Mouse (Mus musculus) forebrain, embryonic 11.5 days (tissue): ENCODE results near the gene V1rd19. TPM values are rescaled to one million over a fixed set of nuclear protein-coding genes. Genes with fewer than 3 reads are reported as not detected.
"Not testable (repeated sequence)": the region's sequence is repeated elsewhere in the genome, so short reads cannot be mapped to it uniquely, and the experiment has no call there.

ENCODE experiments used
- ATAC-seq: fragments of 200-750 bp; cut with Nextera tagmentation; replicated peaks from 2 replicates; pipeline ENCODE4 v1.8.0; 2017; ENCODE audit warnings: moderate TSS enrichment; ENCODE audit not compliant: low FRiP score
- DNase-seq: peaks from one replicate; pipeline ENCODE4 v3.0.0-alpha.2; 2017; ENCODE audit warnings: low spot score
- H3K27ac ChIP-seq: fragments of 300-500 bp; sonication (generic); 2 replicates; pipeline ENCODE4 v1.5.1; 2014; ENCODE audit warnings: low read depth, low read length
- H3K27me3 ChIP-seq: fragments of 300-500 bp; sonication (generic); 2 replicates; pipeline ENCODE4 v1.6.1; 2014; ENCODE audit warnings: mild to moderate bottlenecking, low read length, mixed read lengths; ENCODE audit not compliant: control insufficient read depth, insufficient read depth
- H3K36me3 ChIP-seq: fragments of 300-500 bp; sonication (generic); 2 replicates; pipeline ENCODE4 v1.6.1; 2014; ENCODE audit warnings: mild to moderate bottlenecking, low read length, moderate library complexity, mixed read lengths; ENCODE audit not compliant: control insufficient read depth, insufficient read depth
- H3K4me1 ChIP-seq: fragments of 300-500 bp; sonication (generic); replicated peaks from 2 replicates; pipeline ENCODE4 v1.6.1; 2014; ENCODE audit warnings: low read length, mixed read lengths; ENCODE audit not compliant: control insufficient read depth, insufficient read depth
- H3K4me2 ChIP-seq: fragments of 300-500 bp; sonication (generic); 2 replicates; pipeline ENCODE4 v1.6.1; 2014; ENCODE audit warnings: low read depth, mild to moderate bottlenecking, low read length, moderate library complexity, mixed read lengths; ENCODE audit not compliant: severe bottlenecking
- H3K4me3 ChIP-seq: fragments of 300-500 bp; sonication (generic); 2 replicates; pipeline ENCODE4 v1.5.1; 2014; ENCODE audit warnings: low read depth, low read length
- H3K9ac ChIP-seq: fragments of 300-500 bp; sonication (generic); 2 replicates; pipeline ENCODE4 v1.6.1; 2014; ENCODE audit warnings: low read length
- H3K9me3 ChIP-seq: fragments of 300-500 bp; sonication (generic); 2 replicates; pipeline ENCODE4 v1.6.1; 2016; ENCODE audit warnings: low read length, mixed read lengths; ENCODE audit not compliant: control insufficient read depth
- WGBS: fragments of 180-500 bp; shearing (Covaris S2); extraction: QIAGEN DNeasy Blood & Tissue Kit; methylation state at CpG from one replicate; pipeline ENCODE4 v1.1.7; 2014; 5-methylcytosine and 5-hydroxymethylcytosine counted together
- polyA plus RNA-seq: library from polyadenylated mRNA; unstranded; fragments of >200 nt; fragmentation: Nextera tagmentation; extraction: Ambion mirVana; gene quantifications from 2 replicates; pipeline ENCODE4 v1.2.1, GENCODE M21; 2014

V1rd19 gene
- polyA plus RNA-seq = not detected in 2 replicates

DNA sequence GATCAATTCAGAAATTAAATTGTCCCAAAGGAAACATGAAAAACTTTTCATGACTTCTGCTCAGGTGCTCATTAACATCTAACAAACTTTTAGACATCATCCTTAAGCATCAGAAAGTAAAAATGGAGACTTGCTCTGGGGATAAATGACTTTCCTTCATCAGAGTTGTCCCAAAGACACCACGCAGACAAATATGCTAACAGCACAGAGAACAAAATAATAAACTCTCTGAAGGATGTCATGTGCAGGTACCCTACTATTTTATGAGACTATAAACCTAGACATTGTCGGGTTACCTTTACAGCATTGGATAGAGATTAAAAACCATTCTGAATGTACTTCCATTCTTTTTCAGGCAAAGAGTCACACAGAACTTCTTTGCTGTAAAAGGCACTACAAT is at the start of gene V1rd19:
TSS of gene V1rd19 (plus strand) at position 301 of the 400 bp plus-strand sequence.
- Histone ChIP-seq H3K36me3 (no peaks in the 10 kb centered on the region), H3K4me1 (no peaks in the 10 kb centered on the region), H3K4me2 (no peak within 1 kb of the TSS), H3K4me3 (no peak within 1 kb of the TSS), H3K27me3 (no peaks in the 10 kb centered on the region), H3K9ac (no peak within 1 kb of the TSS), H3K27ac (no peak within 1 kb of the TSS), H3K9me3 (peaks cover 3% of the 10 kb centered on the region)
- 76% methylated on average over 2 of the region's 2 CpGs for WGBS
- no peak for ATAC-seq
- no peak for DNase-seq

DNA sequence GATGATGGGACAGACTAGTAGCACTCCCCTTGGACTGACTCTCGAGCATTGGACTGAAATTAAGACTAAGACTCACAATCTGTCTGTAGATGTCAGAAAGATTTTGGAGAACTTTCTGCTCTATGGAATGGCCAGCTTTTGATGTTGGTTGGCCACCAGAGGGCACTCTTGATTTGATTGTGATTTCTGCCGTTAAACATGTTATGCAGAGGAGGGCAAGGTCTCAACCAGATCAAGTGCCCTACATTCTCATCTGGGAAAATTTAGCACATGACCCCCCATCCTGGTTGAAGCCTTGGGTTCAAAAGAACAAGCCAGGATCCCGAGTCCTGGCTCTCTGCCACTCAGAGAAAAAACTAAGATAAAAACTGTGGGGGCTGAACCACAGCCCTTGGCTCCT is 33.4 kb upstream of the V1rd19 start:
- H3K9me3 ChIP-seq, H3K9ac ChIP-seq, H3K4me1 ChIP-seq, H3K27me3 ChIP-seq, H3K4me3 ChIP-seq, H3K27ac ChIP-seq, H3K36me3 ChIP-seq, ATAC-seq, DNase-seq, H3K4me2 ChIP-seq: not testable (repeated sequence)
- 55% methylated on average over 3 of the region's 3 CpGs for WGBS

DNA sequence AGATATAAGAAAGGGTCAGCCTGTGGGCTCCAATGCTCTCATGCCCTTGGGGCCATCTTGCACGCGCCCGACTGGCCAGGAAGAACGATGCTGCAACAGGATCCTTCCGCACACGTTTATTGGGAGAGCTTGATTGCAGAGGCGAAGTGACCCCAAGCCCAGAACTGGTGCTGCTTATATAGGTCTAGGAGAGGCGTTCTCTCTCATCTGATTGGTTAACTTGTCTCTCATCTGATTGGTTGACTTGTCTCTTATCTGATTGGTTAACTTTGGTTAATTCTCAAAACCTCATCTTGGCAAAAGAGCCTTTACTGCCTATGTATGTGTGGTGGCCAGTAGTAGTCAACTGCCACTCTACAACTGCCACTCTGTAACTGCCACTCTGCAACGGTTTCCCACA is 27.2 kb upstream of the V1rd19 start, which contains the start of gene Vmn1r181:
TSS of gene Vmn1r181 (plus strand) at position 301 of the 400 bp plus-strand sequence.
- H3K27ac ChIP-seq, H3K36me3 ChIP-seq, ATAC-seq, H3K27me3 ChIP-seq, H3K4me3 ChIP-seq, H3K4me1 ChIP-seq, DNase-seq, H3K9ac ChIP-seq, H3K4me2 ChIP-seq: not testable (repeated sequence)
- peaks cover 12% of the 10 kb centered on the region; the same call in 1 of the 2 replicates for H3K9me3 ChIP-seq
- 91% methylated on average over 9 of the region's 9 CpGs for WGBS

DNA sequence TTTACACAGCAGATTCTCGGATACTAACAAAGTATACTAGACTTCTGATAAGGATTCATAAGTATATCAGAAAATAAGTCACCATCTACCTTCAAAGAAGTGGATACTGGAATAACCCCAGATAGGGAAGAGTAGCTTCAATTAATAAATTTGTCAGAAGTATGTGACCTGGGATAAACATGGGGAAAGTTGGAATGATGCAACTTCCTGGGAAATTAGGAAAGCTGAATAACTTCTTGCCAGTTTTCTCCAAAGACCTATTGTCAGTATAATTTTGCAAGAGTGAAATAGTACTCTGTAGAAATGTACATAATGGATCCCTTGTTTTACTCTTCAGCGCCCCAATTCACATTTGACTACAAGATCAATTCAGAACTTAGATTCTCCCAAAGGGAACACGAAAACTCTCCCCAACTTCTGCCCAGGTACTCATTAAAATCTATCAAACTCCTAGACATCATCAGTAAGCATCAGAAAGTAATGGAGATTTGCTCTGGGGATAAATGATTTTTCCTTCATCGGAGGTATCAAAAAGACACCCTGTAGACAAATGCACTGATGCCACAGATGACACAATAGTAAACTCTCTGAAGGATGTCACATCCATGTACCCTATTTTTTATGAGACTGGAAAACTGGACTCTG is 51.3 kb downstream of the V1rd19 start, which contains the start of gene Vmn1r183:
TSS of gene Vmn1r183 (plus strand) at position 595 of the 645 bp plus-strand sequence.
- 79% methylated on average over 4 of the region's 4 CpGs for WGBS
- no peak within 1 kb of the TSS for H3K27ac ChIP-seq
- H3K9ac ChIP-seq = no peak within 1 kb of the TSS
- DNase-seq (no peak), ATAC-seq (no peak)
- no peaks in the 10 kb centered on the region for H3K4me1 ChIP-seq
- H3K4me2 ChIP-seq = no peak within 1 kb of the TSS
- no peaks in the 10 kb centered on the region for H3K36me3 ChIP-seq
- no peaks in the 10 kb centered on the region; the same call in 1 of the 2 replicates for H3K9me3 ChIP-seq
- no peaks in the 10 kb centered on the region for H3K27me3 ChIP-seq
- H3K4me3 ChIP-seq = no peak within 1 kb of the TSS

Other genes starting within 250 kb of the V1rd19 start
- not detected in 2 replicates for gene Vmn1r174, start 249.4 kb upstream of the V1rd19 start, polyA plus RNA-seq
- gene Vmn1r175, start 191.0 kb upstream of the V1rd19 start, polyA plus RNA-seq = not detected in 2 replicates
- gene Vmn1r176, start 164.3 kb upstream of the V1rd19 start, polyA plus RNA-seq = not detected in 2 replicates
- gene Vmn1r177, start 135.2 kb upstream of the V1rd19 start, polyA plus RNA-seq = not detected in 2 replicates
- not detected in 2 replicates for gene Vmn1r178, start 109.7 kb upstream of the V1rd19 start, polyA plus RNA-seq
- gene Vmn1r179, start 74.7 kb upstream of the V1rd19 start, polyA plus RNA-seq = not detected in 2 replicates
- not detected in 2 replicates for gene Vmn1r180, start 51.1 kb upstream of the V1rd19 start, polyA plus RNA-seq
- not detected in 2 replicates for gene Vmn1r181, start 27.1 kb upstream of the V1rd19 start, polyA plus RNA-seq
- gene Vmn1r183, start 51.6 kb downstream of the V1rd19 start, polyA plus RNA-seq = not detected in 2 replicates
- gene Zfp180, start 80.2 kb downstream of the V1rd19 start, polyA plus RNA-seq = 33.3 and 35.3 TPM in 2 replicates
- gene Zfp112, start 110.6 kb downstream of the V1rd19 start, polyA plus RNA-seq = 5.1 and 6.3 TPM in 2 replicates
- gene Zfp235, start 132.5 kb downstream of the V1rd19 start, polyA plus RNA-seq = 17.4 and 17.6 TPM in 2 replicates
- gene Zfp114, start 173.4 kb downstream of the V1rd19 start, polyA plus RNA-seq = 6.2 and 6.7 TPM in 2 replicates
- gene Zfp111, start 209.8 kb downstream of the V1rd19 start, polyA plus RNA-seq = 9.6 and 12.3 TPM in 2 replicates
- 5.0 and 5.7 TPM in 2 replicates for gene Zfp109, start 235.9 kb downstream of the V1rd19 start, polyA plus RNA-seq